Mouse (Mus musculus): ENCODE data around the gene Surf2. TPM values are rescaled to one million over a fixed set of nuclear protein-coding genes. Genes with fewer than 3 reads are reported as not detected.
A peak's percentile ranks its signal among the peaks of the same experiment; 100 is the strongest.

Gene Surf2
- polyA plus RNA-seq, 1 experiment from 2014 or later = 36.8 TPM

- H3K9ac ChIP-seq (replicated peaks; ENCODE audit: low read depth, low read length) = no peak overlapping the region
- WGBS = 85% methylated on average over 4 of the region's 4 CpGs
- H3K27me3 ChIP-seq (ENCODE audit: control insufficient read depth, insufficient read depth, low read length) = no peaks in the 10 kb centered on the region
- no peaks in the 10 kb centered on the region for H3K9me3 ChIP-seq (ENCODE audit: control insufficient read depth, low read depth, low read length)
- H3K4me3 ChIP-seq (ENCODE audit: low read depth, low read length) = no peak overlapping the region
- ATAC-seq (ENCODE audit: insufficient number of reproducible peaks, insufficient read depth, low FRiP score, low read depth) = no peak
- H3K4me1 ChIP-seq (ENCODE audit: control insufficient read depth, insufficient read depth, low read length) = peaks cover 14% of the 10 kb centered on the region
- peaks cover 47% of the 10 kb centered on the region for H3K36me3 ChIP-seq (ENCODE audit: control insufficient read depth, insufficient read depth, low read length)
- H3K27ac ChIP-seq (ENCODE audit: low read length) = no peak overlapping the region
- no peak overlapping the region for H3K4me2 ChIP-seq (replicated peaks; ENCODE audit: low read depth, low read length)
Measured at GRCm38 (mm10) chr2:26960756-26961155, 44.6 kb downstream of the Surf2 start.

DNA sequence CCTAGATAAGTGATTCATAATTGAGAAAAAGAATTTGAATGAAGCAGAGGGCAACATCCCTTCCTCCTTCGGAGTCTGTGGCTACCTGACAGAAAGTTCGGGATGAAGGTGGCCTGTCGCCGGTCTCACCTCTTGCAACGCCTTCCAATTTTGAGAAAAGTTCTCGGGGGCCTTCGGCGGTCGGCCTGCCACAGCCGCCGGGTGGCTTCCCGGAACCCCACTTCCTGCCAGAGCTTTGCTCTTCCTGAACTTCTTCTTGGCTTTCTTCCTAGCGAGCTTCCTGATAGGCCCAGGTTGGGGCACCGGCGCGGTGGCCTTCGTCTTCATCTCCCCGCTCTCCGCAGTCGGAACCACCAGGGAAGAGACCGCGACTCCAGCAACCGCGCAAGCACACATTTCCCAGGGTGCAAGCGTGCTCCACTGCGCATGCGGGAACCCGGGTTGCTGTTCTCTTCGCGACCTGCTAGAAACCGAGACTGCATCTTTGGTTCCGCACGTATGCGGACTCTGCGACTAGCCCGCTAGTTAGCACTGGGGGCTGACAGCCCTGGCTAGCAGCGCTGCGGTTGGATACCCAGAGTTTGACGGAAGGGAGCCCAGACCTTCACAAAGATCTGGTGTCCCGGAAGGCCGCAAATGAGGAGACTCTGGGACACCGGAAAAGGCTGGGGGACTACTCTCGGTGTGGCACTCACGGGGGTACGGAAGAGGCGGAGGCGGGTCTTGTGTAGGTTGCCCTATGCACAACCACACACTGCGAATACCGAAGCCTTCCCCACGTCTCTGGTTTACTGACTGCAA lies 48.0 kb downstream of the Surf2 start, which contains the start of gene Rexo4:
Rexo4 (minus strand) TSS at position 464 of the 801 bp plus-strand sequence.
- H3K4me3 ChIP-seq (ENCODE audit: low read depth, low read length) = peak within 1 kb of the TSS; percentile 87
- H3K36me3 ChIP-seq (ENCODE audit: control insufficient read depth, insufficient read depth, low read length) = peaks cover 17% of the 10 kb centered on the region
- H3K27ac ChIP-seq (ENCODE audit: low read length) = peak within 1 kb of the TSS; percentile 91
- H3K9me3 ChIP-seq (ENCODE audit: control insufficient read depth, low read depth, low read length) = no peaks in the 10 kb centered on the region
- peak within 1 kb of the TSS; percentile 85 for H3K4me2 ChIP-seq (replicated peaks; ENCODE audit: low read depth, low read length)
- peak; percentile 93 for ATAC-seq (ENCODE audit: insufficient number of reproducible peaks, insufficient read depth, low FRiP score, low read depth)
- peak within 1 kb of the TSS; percentile 90 for H3K9ac ChIP-seq (replicated peaks; ENCODE audit: low read depth, low read length)
- WGBS = under 1% methylated on average over 50 of the region's 50 CpGs
- peaks cover 14% of the 10 kb centered on the region for H3K4me1 ChIP-seq (ENCODE audit: control insufficient read depth, insufficient read depth, low read length)
- no peaks in the 10 kb centered on the region for H3K27me3 ChIP-seq (ENCODE audit: control insufficient read depth, insufficient read depth, low read length)

- H3K9me3 ChIP-seq (ENCODE audit: control insufficient read depth, low read depth, low read length) = no peaks in the 10 kb centered on the region
- H3K4me1 ChIP-seq (ENCODE audit: control insufficient read depth, insufficient read depth, low read length) = peaks cover 14% of the 10 kb centered on the region
- ATAC-seq (ENCODE audit: insufficient number of reproducible peaks, insufficient read depth, low FRiP score, low read depth) = no peak
- peak overlapping the region; percentile 85 for H3K4me2 ChIP-seq (replicated peaks; ENCODE audit: low read depth, low read length)
- peaks cover 17% of the 10 kb centered on the region for H3K36me3 ChIP-seq (ENCODE audit: control insufficient read depth, insufficient read depth, low read length)
- peak overlapping the region; percentile 91 for H3K27ac ChIP-seq (ENCODE audit: low read length)
- H3K9ac ChIP-seq (replicated peaks; ENCODE audit: low read depth, low read length) = peak overlapping the region; percentile 90
- H3K4me3 ChIP-seq (ENCODE audit: low read depth, low read length) = peak overlapping the region; percentile 87
- 14% methylated on average over 14 of the region's 14 CpGs for WGBS
- H3K27me3 ChIP-seq (ENCODE audit: control insufficient read depth, insufficient read depth, low read length) = no peaks in the 10 kb centered on the region
Measured at GRCm38 (mm10) chr2:26964724-26965370, 48.7 kb downstream of the Surf2 start.

DNA sequence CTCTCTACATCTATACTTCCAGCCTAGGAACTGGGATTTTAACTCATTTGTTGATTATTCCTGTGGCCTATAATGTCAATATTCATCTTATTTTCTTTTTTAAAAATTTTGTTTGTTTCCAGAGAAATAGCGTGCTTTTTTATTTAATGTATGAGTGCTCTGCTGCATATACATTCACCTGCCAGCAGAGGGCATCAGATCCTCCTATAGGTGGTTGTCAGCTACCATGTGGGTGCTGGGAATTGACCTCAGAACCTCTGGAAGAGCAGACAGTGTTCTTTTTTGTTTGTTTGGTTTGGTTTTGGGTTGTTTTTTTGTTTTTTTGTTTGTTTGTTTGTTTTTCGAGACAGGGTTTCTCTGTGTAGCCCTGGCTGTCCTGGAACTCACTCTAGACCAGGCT lies 51.1 kb downstream of the Surf2 start:
- no peak overlapping the region for H3K4me3 ChIP-seq (ENCODE audit: low read depth, low read length)
- WGBS = 73% methylated on average over 2 of the region's 2 CpGs
- no peak overlapping the region for H3K4me2 ChIP-seq (replicated peaks; ENCODE audit: low read depth, low read length)
- no peak overlapping the region for H3K9ac ChIP-seq (replicated peaks; ENCODE audit: low read depth, low read length)
- no peaks in the 10 kb centered on the region for H3K27me3 ChIP-seq (ENCODE audit: control insufficient read depth, insufficient read depth, low read length)
- no peak for ATAC-seq (ENCODE audit: insufficient number of reproducible peaks, insufficient read depth, low FRiP score, low read depth)
- peaks cover 9% of the 10 kb centered on the region for H3K4me1 ChIP-seq (ENCODE audit: control insufficient read depth, insufficient read depth, low read length)
- H3K27ac ChIP-seq (ENCODE audit: low read length) = no peak overlapping the region
- H3K36me3 ChIP-seq (ENCODE audit: control insufficient read depth, insufficient read depth, low read length) = peaks cover under 1% of the 10 kb centered on the region; the same call in 1 of the 2 replicates
- no peaks in the 10 kb centered on the region for H3K9me3 ChIP-seq (ENCODE audit: control insufficient read depth, low read depth, low read length)

Other genes starting within 250 kb of the Surf2 start
- gene Lcn4, start 245.1 kb upstream of the Surf2 start, polyA plus RNA-seq (2014; fragmentation: Nextera tagmentation; extraction: Ambion mirVana) = not detected in 2 replicates
- not detected in 2 replicates for gene Abo, start 51.4 kb upstream of the Surf2 start, polyA plus RNA-seq (2014; fragmentation: Nextera tagmentation; extraction: Ambion mirVana)
- gene Surf6, start 13.5 kb upstream of the Surf2 start, polyA plus RNA-seq (2014; fragmentation: Nextera tagmentation; extraction: Ambion mirVana) = 17.0 and 18.4 TPM in 2 replicates
- gene Med22, start 5.7 kb upstream of the Surf2 start, polyA plus RNA-seq (2014; fragmentation: Nextera tagmentation; extraction: Ambion mirVana) = 30.3 and 31.1 TPM in 2 replicates
- gene Rpl7a, start 5.6 kb upstream of the Surf2 start, polyA plus RNA-seq (2014; fragmentation: Nextera tagmentation; extraction: Ambion mirVana) = 712 and 713 TPM in 2 replicates
- gene Surf1, start 163 bp downstream of the Surf2 start, polyA plus RNA-seq (2014; fragmentation: Nextera tagmentation; extraction: Ambion mirVana) = 50.4 and 52.4 TPM in 2 replicates
- gene Surf4, start 17.6 kb downstream of the Surf2 start, polyA plus RNA-seq (2014; fragmentation: Nextera tagmentation; extraction: Ambion mirVana) = 199 and 218 TPM in 2 replicates
- gene Stkld1, start 17.7 kb downstream of the Surf2 start, polyA plus RNA-seq (2014; fragmentation: Nextera tagmentation; extraction: Ambion mirVana) = 0.11 and 0.25 TPM in 2 replicates
- 45.2 and 45.3 TPM in 2 replicates for gene Rexo4, start 48.0 kb downstream of the Surf2 start, polyA plus RNA-seq (2014; fragmentation: Nextera tagmentation; extraction: Ambion mirVana)
- 0.07 TPM in 1 of 2 replicates, not detected in the other for gene Adamts13, start 57.0 kb downstream of the Surf2 start, polyA plus RNA-seq (2014; fragmentation: Nextera tagmentation; extraction: Ambion mirVana)
- 59.2 and 62.6 TPM in 2 replicates for gene Cacfd1, start 93.6 kb downstream of the Surf2 start, polyA plus RNA-seq (2014; fragmentation: Nextera tagmentation; extraction: Ambion mirVana)
- gene Slc2a6, start 111.6 kb downstream of the Surf2 start, polyA plus RNA-seq (2014; fragmentation: Nextera tagmentation; extraction: Ambion mirVana) = 0.84 and 1.7 TPM in 2 replicates
- gene Mymk, start 155.8 kb downstream of the Surf2 start, polyA plus RNA-seq (2014; fragmentation: Nextera tagmentation; extraction: Ambion mirVana) = not detected in 2 replicates
- 2.1 and 3.2 TPM in 2 replicates for gene Adamtsl2, start 163.0 kb downstream of the Surf2 start, polyA plus RNA-seq (2014; fragmentation: Nextera tagmentation; extraction: Ambion mirVana)
- not detected in 2 replicates for gene Fam163b, start 226.1 kb downstream of the Surf2 start, polyA plus RNA-seq (2014; fragmentation: Nextera tagmentation; extraction: Ambion mirVana)
- gene Dbh, start 248.9 kb downstream of the Surf2 start, polyA plus RNA-seq (2014; fragmentation: Nextera tagmentation; extraction: Ambion mirVana) = 0.43 and 1.1 TPM in 2 replicates